Mouse (Mus musculus) megakaryocyte, embryonic 14.5 days (primary cell): Measurements from ENCODE around the gene Piezo1.

Source experiments
- FLI1 ChIP-seq: IDR thresholded peaks from 2 replicates; pipeline ENCODE4 v1.6.1; 2012; ENCODE audit warnings: low read length, inconsistent platforms, mixed read lengths
- GATA1 ChIP-seq: IDR thresholded peaks from 3 replicates; pipeline ENCODE4 v1.6.1; 2012; ENCODE audit warnings: mixed read lengths, low read length, inconsistent platforms, borderline replicate concordance

GRCm38 (mm10) chr8:122548331-122548730, 2.8 kb downstream of the Piezo1 start:
- TF ChIP-seq GATA1 (no peak), FLI1 (no peak)
